Mouse (Mus musculus): ENCODE measurements at regions not wholly inside any gene's neighbourhood (a gene's known extent, or its start where the extent isn't known, plus 50 kb on each side); places are given as distances from the start of the nearest gene placed in this dataset.
A peak's percentile ranks its signal among the peaks of the same experiment; 100 is the strongest.
"Not testable (repeated sequence)": the region's sequence is repeated elsewhere in the genome, so short reads cannot be mapped to it uniquely, and the experiment has no call there.

DNA sequence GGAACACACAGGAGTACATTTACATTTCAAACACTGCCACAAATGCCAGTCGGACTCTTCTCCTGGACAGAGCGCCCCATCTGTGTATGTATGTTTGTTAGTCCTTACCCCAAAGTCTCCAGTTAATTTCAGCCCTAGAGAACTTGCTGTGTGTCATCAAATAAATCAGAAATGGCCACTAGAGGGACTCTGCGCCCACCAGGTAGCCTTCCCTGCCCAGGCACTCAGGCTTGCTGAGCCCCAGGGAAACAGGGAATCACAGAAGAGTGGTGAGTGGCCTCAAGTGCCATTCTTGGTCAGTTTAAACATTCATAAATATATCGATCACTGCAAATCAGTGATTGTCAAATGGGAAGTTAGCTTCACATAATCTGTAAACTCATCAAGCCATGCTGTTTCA, 102.8 kb upstream of the Ube2dnl1 start:
- not testable (repeated sequence) for DNase-seq (ENCODE audit: extremely low spot score, low spot score)

DNA sequence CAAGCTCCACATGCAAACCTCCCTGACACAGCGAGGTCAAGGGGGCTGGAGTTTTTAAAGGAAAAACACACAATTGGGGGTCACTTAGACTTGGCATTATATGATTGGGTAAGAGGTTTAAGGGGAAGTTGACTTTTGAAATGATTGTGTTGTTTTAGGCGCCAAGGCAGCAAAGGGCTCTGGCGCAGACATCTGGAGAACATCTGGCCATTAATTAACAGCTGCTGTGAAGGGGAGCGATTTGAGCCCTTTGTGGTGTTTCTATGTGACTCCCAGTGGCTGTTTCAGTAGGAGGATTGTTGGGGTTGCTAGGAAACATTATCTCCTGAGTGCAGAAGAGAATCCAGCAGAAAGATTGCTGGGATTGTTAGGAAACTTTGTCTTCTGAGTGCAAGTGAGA, 88.5 kb upstream of the Ube2dnl1 start:
- peak; percentile 21 for DNase-seq (ENCODE audit: extremely low spot score, low spot score)

DNA sequence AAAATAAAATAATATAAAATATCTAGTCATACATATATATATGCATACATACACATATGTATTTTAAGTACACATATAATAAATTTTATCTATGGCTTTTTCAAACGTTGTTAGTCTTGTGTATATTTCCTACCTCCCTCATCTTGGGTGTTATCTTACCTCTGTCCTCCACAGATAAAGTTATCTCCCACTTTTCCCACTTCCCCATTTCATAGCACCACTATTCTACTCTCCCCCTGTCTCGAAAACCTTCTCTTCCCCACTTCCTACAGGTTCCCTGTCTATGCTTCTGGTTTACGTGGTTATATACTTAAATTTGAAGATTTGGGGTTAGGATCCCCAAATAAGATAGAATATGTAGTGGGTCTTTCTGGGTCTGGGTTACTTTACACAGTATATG, 67.9 kb upstream of the Ube2dnl1 start:
- DNase-seq (ENCODE audit: extremely low spot score, low spot score), result no peak

DNA sequence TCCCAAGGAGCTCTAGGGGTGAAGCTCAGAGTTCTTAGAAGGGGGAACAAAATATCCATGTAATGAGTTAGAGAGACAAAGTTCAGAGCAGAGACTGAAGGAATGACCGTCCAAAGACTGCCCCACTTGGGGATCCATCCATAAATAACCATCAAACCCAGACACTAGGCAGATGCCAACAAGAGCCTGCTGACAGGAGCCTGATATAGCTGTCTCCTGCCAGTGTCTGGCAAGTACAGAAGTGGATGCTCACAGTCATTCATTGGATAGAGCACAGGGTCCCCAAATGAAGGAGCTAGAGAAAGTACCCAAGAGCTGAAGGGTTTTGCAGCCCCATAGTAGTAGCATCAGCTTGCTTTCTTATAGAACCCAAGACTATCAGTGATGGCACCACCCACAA, 61.3 kb upstream of the Ube2dnl1 start:
- DNase-seq (ENCODE audit: extremely low spot score, low spot score), result no peak

Measured in neural tube, embryonic 10.5 days (tissue).